Mouse (Mus musculus) olfactory bulb, adult 2 months (tissue): ENCODE data around the gene Cabin1.

Experiments
- CTCF ChIP-seq: fragments of 200-500 bp; IDR thresholded peaks from 2 replicates; pipeline ENCODE4 v1.5.1; 2012; ENCODE audit warnings: low read depth, mild to moderate bottlenecking, low read length, moderate library complexity; ENCODE audit not compliant: insufficient read depth
- POLR2A ChIP-seq: fragments of 200-500 bp; IDR thresholded peaks from 2 replicates; pipeline ENCODE4 v1.6.1; 2012; ENCODE audit warnings: mild to moderate bottlenecking, low read depth, low read length, moderate library complexity; ENCODE audit not compliant: insufficient read depth

- TF ChIP-seq CTCF (no peak), POLR2A (no peak)
Measured at GRCm38 (mm10) chr10:75706632-75707216, 57.4 kb downstream of the Cabin1 start.
